ENCODE assay signal across 9 mouse cellular contexts in the genomic region with DNA sequence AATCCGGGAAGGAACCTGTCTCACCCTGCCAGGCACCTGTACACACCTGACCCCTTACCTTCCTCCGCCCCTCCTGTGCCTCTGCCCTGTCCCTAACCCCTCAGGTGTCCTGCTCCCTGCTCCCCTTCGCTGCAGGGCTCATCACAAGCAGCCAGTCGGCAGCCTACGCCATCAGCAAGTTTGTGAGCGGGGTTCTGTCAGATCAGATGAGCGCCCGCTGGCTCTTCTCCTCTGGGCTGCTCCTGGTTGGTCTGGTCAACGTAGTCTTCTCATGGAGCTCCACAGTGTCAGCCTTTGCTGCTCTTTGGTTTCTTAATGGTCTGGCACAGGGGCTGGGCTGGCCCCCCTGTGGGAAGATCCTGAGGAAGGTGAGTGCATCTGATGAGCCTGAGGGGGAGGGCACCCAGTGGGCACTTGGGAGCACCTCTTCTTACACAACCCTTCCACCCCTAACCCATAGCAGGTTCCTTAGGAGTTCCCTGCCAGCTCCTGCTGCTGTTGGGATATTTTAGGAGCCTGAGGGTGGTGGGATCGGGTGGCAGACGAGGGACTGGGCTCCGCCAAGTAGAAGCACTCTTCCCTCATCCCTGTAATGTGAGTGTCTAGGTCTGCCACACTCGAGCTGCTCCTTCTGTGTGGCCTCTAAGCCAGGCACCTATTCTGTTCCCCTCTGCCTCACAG. TPM values are rescaled to one million over a fixed set of nuclear protein-coding genes. Genes with fewer than 3 reads are reported as not detected.
DNase-seq lines count a peak whose midpoint lies in the region; ATAC-seq and TF ChIP-seq lines count a peak whose summit lies in the region.
"Had no signal": no experiment of that assay in that cellular context is flagged by ENCODE, and none has a peak within 500 bp of the region (broad histone marks: within the 10 kb centered on the region; RNA-seq: fewer than 3 reads in every experiment).

No protein-coding gene starts in this region.

- H3K9me3 ChIP-seq in midbrain, embryonic 13.5 days = no peaks in the 10 kb centered on the region
- no peaks in the 10 kb centered on the region for H3K9me3 ChIP-seq in midbrain, embryonic 11.5 days (ENCODE audit: control insufficient read depth, low read length)
- H3K9me3 ChIP-seq in stomach, postnatal 0 days (ENCODE audit: control insufficient read depth, low read length) = no peaks in the 10 kb centered on the region

- H3K27me3 ChIP-seq in heart, adult 2 months (ENCODE audit: control insufficient read depth, insufficient read depth, low read length) = no peaks in the 10 kb centered on the region
- H3K27me3 ChIP-seq in midbrain, embryonic 13.5 days = no peaks in the 10 kb centered on the region
- no peaks in the 10 kb centered on the region for H3K27me3 ChIP-seq in midbrain, embryonic 11.5 days (ENCODE audit: control insufficient read depth, insufficient read depth, low read length)
- H3K27me3 ChIP-seq in stomach, postnatal 0 days (ENCODE audit: control insufficient read depth, insufficient read depth, low read length) = no peaks in the 10 kb centered on the region

- TF ChIP-seq POLR2A in heart, adult 2 months (IDR thresholded peaks at IDR 0.05; ENCODE audit: insufficient read depth, low read depth, low read length) = no peak

- intact Hi-C loops in heart, adult 2 months (cut with DNase I) = no loop called here
- intact Hi-C loops in heart, postnatal 36 days (cut with DNase I) = no loop called here

- no peak for TF ChIP-seq EP300 in heart, adult 2 months (IDR thresholded peaks at IDR 0.05; ENCODE audit: insufficient read depth, low read depth, low read length)
- no peak for TF ChIP-seq EP300 in stomach, postnatal 0 days (optimal IDR thresholded peaks at IDR 0.05)

- no peak for ATAC-seq in midbrain, embryonic 13.5 days
- no peak for ATAC-seq in midbrain, embryonic 11.5 days (ENCODE audit: low FRiP score)
- ATAC-seq in stomach, postnatal 0 days (ENCODE audit: low FRiP score, low TSS enrichment) = no peak

- no peak overlapping the region for H3K9ac ChIP-seq in heart, adult 2 months (ENCODE audit: low read depth, low read length)
- peak overlapping the region; percentile 83; the same call in 1 of the 2 replicates for H3K9ac ChIP-seq in midbrain, embryonic 13.5 days (replicated peaks)
- no peak overlapping the region for H3K9ac ChIP-seq in midbrain, embryonic 11.5 days (ENCODE audit: low read length)
- H3K9ac ChIP-seq in stomach, postnatal 0 days (ENCODE audit: low read length) = 0 out of 2 replicates have a peak overlapping the region, but pooled peaks have one; percentile 8

- no peak for DNase-seq in heart, adult 2 months
- DNase-seq in heart, postnatal 36 days = no peak
- DNase-seq in midbrain, embryonic 11.5 days (ENCODE audit: low spot score, missing footprints) = no peak
- DNase-seq in kidney, postnatal 10 days = peak; percentile 26
- DNase-seq in stomach, postnatal 0 days (ENCODE audit: low spot score) = no peak
- no peak for DNase-seq in left cerebral cortex, adult 11 months (ENCODE audit: low spot score)
- no peak for DNase-seq in adrenal gland, postnatal 25 days
- DNase-seq: lung, postnatal 36 days had no signal

- peak overlapping the region; percentile 36; the same call in 1 of the 2 replicates for H3K27ac ChIP-seq in heart, adult 2 months
- no peak overlapping the region for H3K27ac ChIP-seq in midbrain, embryonic 13.5 days
- H3K27ac ChIP-seq in midbrain, embryonic 11.5 days (ENCODE audit: low read depth, low read length) = no peak overlapping the region
- H3K27ac ChIP-seq in stomach, postnatal 0 days (replicated peaks) = no peak overlapping the region

- no peak overlapping the region for H3K4me3 ChIP-seq in heart, adult 2 months
- no peak overlapping the region for H3K4me3 ChIP-seq in midbrain, embryonic 13.5 days (replicated peaks)
- no peak overlapping the region for H3K4me3 ChIP-seq in midbrain, embryonic 11.5 days (ENCODE audit: low read depth, low read length)
- no peak overlapping the region for H3K4me3 ChIP-seq in stomach, postnatal 0 days (ENCODE audit: low read depth, low read length)

- no peaks in the 10 kb centered on the region for H3K36me3 ChIP-seq in heart, adult 2 months (ENCODE audit: control insufficient read depth, insufficient read depth, low read length)
- H3K36me3 ChIP-seq in midbrain, embryonic 13.5 days = peaks cover 59% of the 10 kb centered on the region
- peaks cover 7% of the 10 kb centered on the region for H3K36me3 ChIP-seq in midbrain, embryonic 11.5 days (ENCODE audit: control insufficient read depth, insufficient read depth, low read length)
- H3K36me3 ChIP-seq in stomach, postnatal 0 days (ENCODE audit: control insufficient read depth, insufficient read depth, low read length) = peaks cover 19% of the 10 kb centered on the region

- no peaks in the 10 kb centered on the region for H3K79me2 ChIP-seq in heart, adult 2 months (replicated peaks; ENCODE audit: control insufficient read depth, insufficient read depth, low read length)

- H3K4me1 ChIP-seq in heart, adult 2 months (ENCODE audit: control insufficient read depth, insufficient read depth, low read length) = peaks cover 8% of the 10 kb centered on the region
- H3K4me1 ChIP-seq in midbrain, embryonic 13.5 days (replicated peaks) = peaks cover 33% of the 10 kb centered on the region
- H3K4me1 ChIP-seq in midbrain, embryonic 11.5 days (ENCODE audit: control insufficient read depth, insufficient read depth, low read length) = peaks cover 7% of the 10 kb centered on the region; the same call in 1 of the 2 replicates
- no peaks in the 10 kb centered on the region for H3K4me1 ChIP-seq in stomach, postnatal 0 days (replicated peaks; ENCODE audit: control insufficient read depth, insufficient read depth)

- WGBS in heart, adult 2 months = 77% methylated on average over 13 of the region's 13 CpGs
- 82% methylated on average over 13 of the region's 13 CpGs for WGBS in midbrain, embryonic 13.5 days
- 85% methylated on average over 13 of the region's 13 CpGs for WGBS in midbrain, embryonic 11.5 days
- 78% methylated on average over 13 of the region's 13 CpGs for WGBS in stomach, postnatal 0 days

- H3K4me2 ChIP-seq in midbrain, embryonic 13.5 days (replicated peaks) = peak overlapping the region; percentile 84; the same call in 1 of the 2 replicates
- H3K4me2 ChIP-seq in midbrain, embryonic 11.5 days = no peak overlapping the region
- H3K4me2 ChIP-seq in stomach, postnatal 0 days (replicated peaks; ENCODE audit: low read depth) = no peak overlapping the region

- TF ChIP-seq CTCF in heart, adult 2 months (IDR thresholded peaks at IDR 0.05) = no peak
- TF ChIP-seq CTCF in stomach, postnatal 0 days (IDR thresholded peaks at IDR 0.05; ENCODE audit: low read depth) = no peak

RNA-seq across cellular contexts. Expression of a gene that starts 2.6 kb away (rescaled TPM):
- 10 to 100 TPM; 20.9 to 24.8 TPM for total RNA-seq in heart, adult 2 months (2021)
- 38.9 and 62.9 TPM in 2 replicates for polyA plus RNA-seq in heart, adult 2 months (2012; rRNA removed)
- total RNA-seq in heart, postnatal 36 days (2021) = 10 to 100 TPM; 21.5 to 24.0 TPM
- 34.7 and 35.9 TPM in 2 replicates for polyA plus RNA-seq in midbrain, embryonic 13.5 days (2015; fragmentation: Nextera tagmentation; extraction: Ambion mirVana)
- polyA plus RNA-seq in midbrain, embryonic 11.5 days (2014; fragmentation: Nextera tagmentation; extraction: Ambion mirVana) = 20.8 and 21.1 TPM in 2 replicates
- polyA plus RNA-seq in stomach, postnatal 0 days (2015; fragmentation: Nextera tagmentation; extraction: Ambion mirVana) = 18.1 and 18.4 TPM in 2 replicates
- total RNA-seq in adrenal gland, postnatal 25 days (2021) = 21.4 and 27.1 TPM in 2 replicates

RNA-seq across cellular contexts. Expression of a gene that starts 7.7 kb away (rescaled TPM):
- total RNA-seq in heart, adult 2 months (2021) = 100 to 1,000 TPM; 735 to 889 TPM
- polyA plus RNA-seq in heart, adult 2 months (2012; rRNA removed) = 162 and 268 TPM in 2 replicates
- 100 to 1,000 TPM; 793 to 858 TPM for total RNA-seq in heart, postnatal 36 days (2021)
- 1,334 and 1,353 TPM in 2 replicates for polyA plus RNA-seq in midbrain, embryonic 13.5 days (2015; fragmentation: Nextera tagmentation; extraction: Ambion mirVana)
- polyA plus RNA-seq in midbrain, embryonic 11.5 days (2014; fragmentation: Nextera tagmentation; extraction: Ambion mirVana) = 1,710 and 1,826 TPM in 2 replicates
- polyA plus RNA-seq in stomach, postnatal 0 days (2015; fragmentation: Nextera tagmentation; extraction: Ambion mirVana) = 2,137 and 2,228 TPM in 2 replicates
- 1,083 and 1,176 TPM in 2 replicates for total RNA-seq in adrenal gland, postnatal 25 days (2021)

RNA-seq across cellular contexts. Expression of a gene that starts 8.1 kb away (rescaled TPM):
- 10 to 100 TPM; 34.9 to 36.2 TPM for total RNA-seq in heart, adult 2 months (2021)
- 28.2 and 39.9 TPM in 2 replicates for polyA plus RNA-seq in heart, adult 2 months (2012; rRNA removed)
- 10 to 100 TPM; 33.0 to 36.3 TPM for total RNA-seq in heart, postnatal 36 days (2021)
- 357 and 364 TPM in 2 replicates for polyA plus RNA-seq in midbrain, embryonic 13.5 days (2015; fragmentation: Nextera tagmentation; extraction: Ambion mirVana)
- polyA plus RNA-seq in midbrain, embryonic 11.5 days (2014; fragmentation: Nextera tagmentation; extraction: Ambion mirVana) = 225 and 239 TPM in 2 replicates
- polyA plus RNA-seq in stomach, postnatal 0 days (2015; fragmentation: Nextera tagmentation; extraction: Ambion mirVana) = 95.9 and 97.6 TPM in 2 replicates
- 89.7 and 92.0 TPM in 2 replicates for total RNA-seq in adrenal gland, postnatal 25 days (2021)

RNA-seq across cellular contexts. Expression of a gene that starts 19.1 kb away (rescaled TPM):
- 1 to 10 TPM; 5.5 to 5.7 TPM for total RNA-seq in heart, adult 2 months (2021)
- polyA plus RNA-seq in heart, adult 2 months (2012; rRNA removed) = 10.5 and 18.1 TPM in 2 replicates
- total RNA-seq in heart, postnatal 36 days (2021) = 1 to 10 TPM; 8.1 to 8.8 TPM
- 36.7 and 40.7 TPM in 2 replicates for polyA plus RNA-seq in midbrain, embryonic 13.5 days (2015; fragmentation: Nextera tagmentation; extraction: Ambion mirVana)
- 24.2 and 31.9 TPM in 2 replicates for polyA plus RNA-seq in midbrain, embryonic 11.5 days (2014; fragmentation: Nextera tagmentation; extraction: Ambion mirVana)
- 16.4 and 16.6 TPM in 2 replicates for polyA plus RNA-seq in stomach, postnatal 0 days (2015; fragmentation: Nextera tagmentation; extraction: Ambion mirVana)
- 20.4 and 21.9 TPM in 2 replicates for total RNA-seq in adrenal gland, postnatal 25 days (2021)

RNA-seq across cellular contexts. Expression of a gene that starts 20.0 kb away (rescaled TPM):
- 10 to 100 TPM; 73.9 to 79.6 TPM for total RNA-seq in heart, adult 2 months (2021)
- 23.1 and 41.1 TPM in 2 replicates for polyA plus RNA-seq in heart, adult 2 months (2012; rRNA removed)
- 10 to 100 TPM; 46.0 to 68.1 TPM for total RNA-seq in heart, postnatal 36 days (2021)
- polyA plus RNA-seq in midbrain, embryonic 13.5 days (2015; fragmentation: Nextera tagmentation; extraction: Ambion mirVana) = 28.1 and 28.4 TPM in 2 replicates
- polyA plus RNA-seq in midbrain, embryonic 11.5 days (2014; fragmentation: Nextera tagmentation; extraction: Ambion mirVana) = 28.1 and 30.1 TPM in 2 replicates
- polyA plus RNA-seq in stomach, postnatal 0 days (2015; fragmentation: Nextera tagmentation; extraction: Ambion mirVana) = 18.0 and 18.5 TPM in 2 replicates
- total RNA-seq in adrenal gland, postnatal 25 days (2021) = 144 and 148 TPM in 2 replicates

Comparison
In these comparisons a context has a peak if more than half of its experiments do, and no peak if none do; other contexts are left out.
1. H3K9ac ChIP-seq: peak in midbrain, embryonic 13.5 days (single experiment) and stomach, postnatal 0 days (single experiment); none in heart, adult 2 months (single experiment) and midbrain, embryonic 11.5 days (single experiment).